Mouse (Mus musculus) midbrain, embryonic 10.5 days (tissue): ENCODE results near the gene Faf2. TPM values are rescaled to one million over a fixed set of nuclear protein-coding genes. Genes with fewer than 3 reads are reported as not detected.
"Not testable (repeated sequence)": the region's sequence is repeated elsewhere in the genome, so short reads cannot be mapped to it uniquely, and the experiment has no call there.

Experiments
- DNase-seq: peaks from one replicate; pipeline ENCODE4 v3.0.0-alpha.2; 2017; ENCODE audit warnings: low spot score
- H3K27ac ChIP-seq: fragments of 300-500 bp; sonication (generic); replicated peaks from 2 replicates; pipeline ENCODE4 v1.5.1; 2016; ENCODE audit warnings: mild to moderate bottlenecking
- H3K27me3 ChIP-seq: fragments of 300-500 bp; sonication (generic); 2 replicates; pipeline ENCODE4 v1.6.1; 2016; ENCODE audit warnings: low read depth, mild to moderate bottlenecking; ENCODE audit not compliant: poor library complexity, severe bottlenecking
- H3K36me3 ChIP-seq: fragments of 300-500 bp; sonication (generic); 2 replicates; pipeline ENCODE4 v1.6.1; 2016; ENCODE audit warnings: mild to moderate bottlenecking, moderate library complexity
- H3K4me1 ChIP-seq: fragments of 300-500 bp; sonication (generic); 2 replicates; pipeline ENCODE4 v1.6.1; 2016
- H3K4me3 ChIP-seq: fragments of 300-500 bp; sonication (generic); 2 replicates; pipeline ENCODE4 v1.5.1; 2016; ENCODE audit warnings: mild to moderate bottlenecking, moderate library complexity
- H3K9me3 ChIP-seq: fragments of 300-500 bp; sonication (generic); replicated peaks from 2 replicates; pipeline ENCODE4 v1.6.1; 2016; ENCODE audit warnings: mild to moderate bottlenecking
- WGBS: fragments of 180-500 bp; shearing (Covaris S2); methylation state at CpG from one replicate; pipeline ENCODE4 v1.1.7; 2016; 5-methylcytosine and 5-hydroxymethylcytosine counted together
- polyA plus RNA-seq: library from polyadenylated mRNA; unstranded; fragments of >200 nt; fragmentation: Nextera tagmentation; extraction: Ambion mirVana; gene quantifications from 2 replicates; pipeline ENCODE4 v1.2.1, GENCODE M21; 2016

Gene Faf2
- polyA plus RNA-seq, 1 experiment from 2014 or later = 89.7 TPM

DNA sequence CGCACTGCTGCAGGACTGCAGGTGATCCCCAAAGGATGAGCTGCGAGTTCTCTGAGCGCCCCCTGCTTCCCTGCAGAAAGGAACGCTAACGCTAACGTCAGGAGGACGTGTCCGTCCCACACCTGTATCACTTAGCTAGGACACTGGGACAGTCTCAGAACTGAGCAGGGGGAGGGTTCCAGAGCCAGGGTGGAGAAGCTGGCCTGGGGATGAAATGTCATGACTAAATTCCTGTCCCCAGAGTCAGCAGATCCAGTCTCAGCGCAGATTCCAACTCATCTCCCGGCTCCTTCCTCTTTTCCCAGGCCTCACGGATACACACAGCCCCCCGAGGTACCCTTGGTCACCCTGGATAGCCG is 11.0 kb upstream of the Faf2 start:
- H3K36me3 ChIP-seq = no peaks in the 10 kb centered on the region
- peak overlapping the region; percentile 61 for H3K27ac ChIP-seq
- no peaks in the 10 kb centered on the region for H3K9me3 ChIP-seq
- H3K27me3 ChIP-seq = peaks cover 51% of the 10 kb centered on the region
- DNase-seq = no peak
- peak overlapping the region; percentile 65 for H3K4me3 ChIP-seq
- peaks cover 28% of the 10 kb centered on the region for H3K4me1 ChIP-seq
- 4% methylated on average over 13 of the region's 13 CpGs for WGBS

DNA sequence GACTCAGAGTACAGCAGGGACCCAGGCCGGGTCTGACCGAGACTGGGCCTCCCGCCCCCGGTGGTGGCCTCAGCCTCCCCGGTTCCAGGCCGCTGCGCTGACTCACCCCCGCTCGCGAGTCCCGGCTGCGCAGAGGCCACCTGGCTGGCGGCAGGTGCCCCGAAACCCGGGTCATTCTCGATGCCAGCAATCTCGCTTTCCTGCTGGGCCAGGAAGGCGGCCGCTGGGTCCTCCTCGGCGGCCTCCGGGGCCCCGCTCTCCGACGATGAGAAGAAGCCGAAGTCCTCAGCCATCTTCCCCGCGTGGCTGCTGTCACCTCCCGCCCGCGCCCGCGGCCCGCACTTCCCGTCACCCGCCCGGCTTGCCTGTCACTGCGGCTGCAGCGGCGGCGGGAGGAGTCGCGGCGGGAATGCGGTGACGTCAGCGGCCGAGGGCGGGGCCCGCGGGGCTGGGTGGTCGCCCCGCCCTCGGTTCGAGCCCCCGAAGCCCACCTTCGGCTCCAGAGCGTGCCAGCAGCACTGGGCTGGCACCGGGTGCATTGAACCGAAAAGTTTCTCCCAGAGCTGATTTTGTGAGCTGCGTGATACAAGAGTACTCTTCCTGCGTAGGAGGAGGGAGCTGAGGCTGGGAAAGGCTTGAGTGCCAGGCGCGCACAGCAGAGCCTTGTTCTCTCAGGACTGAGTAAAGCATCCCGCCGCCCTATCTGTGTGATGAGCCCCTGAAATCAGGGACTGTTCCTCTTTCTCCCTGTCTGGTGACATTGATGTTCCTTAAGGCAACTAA is 10.4 kb upstream of the Faf2 start, which contains the start of gene Cltb:
Gene Cltb (minus strand): TSS at position 373 of the 783 bp plus-strand sequence.
- DNase-seq = peak; percentile 85
- peaks cover 28% of the 10 kb centered on the region for H3K4me1 ChIP-seq
- peak within 1 kb of the TSS; percentile 65 for H3K4me3 ChIP-seq
- no peaks in the 10 kb centered on the region for H3K9me3 ChIP-seq
- H3K36me3 ChIP-seq = no peaks in the 10 kb centered on the region
- peak within 1 kb of the TSS; percentile 61 for H3K27ac ChIP-seq
- H3K27me3 ChIP-seq = peaks cover 45% of the 10 kb centered on the region
- WGBS = under 1% methylated on average over 66 of the region's 66 CpGs

DNA sequence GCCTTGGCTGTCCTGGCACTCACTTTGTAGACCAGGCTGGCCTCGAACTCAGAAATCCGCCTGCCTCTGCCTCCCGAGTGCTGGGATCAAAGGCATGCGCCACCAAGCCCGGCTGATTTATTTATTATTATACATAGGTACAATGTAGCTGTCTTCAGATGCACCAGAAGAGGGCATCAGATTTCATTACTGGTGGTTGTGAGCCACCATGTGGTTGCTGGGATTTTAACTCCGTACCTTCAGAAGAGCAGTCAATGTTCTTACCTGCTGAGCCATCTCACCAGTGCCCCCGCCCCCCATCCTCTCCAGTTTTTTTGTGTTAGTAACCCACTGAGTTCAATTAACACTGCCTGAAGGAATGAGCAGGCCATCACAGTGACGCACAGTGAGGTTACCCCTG is 8.4 kb upstream of the Faf2 start:
- Histone ChIP-seq H3K4me1 (peaks cover 28% of the 10 kb centered on the region), H3K27me3 (peaks cover 29% of the 10 kb centered on the region)
- DNase-seq, H3K9me3 ChIP-seq, H3K36me3 ChIP-seq, H3K27ac ChIP-seq, H3K4me3 ChIP-seq: not testable (repeated sequence)
- WGBS = 90% methylated on average over 8 of the region's 8 CpGs

DNA sequence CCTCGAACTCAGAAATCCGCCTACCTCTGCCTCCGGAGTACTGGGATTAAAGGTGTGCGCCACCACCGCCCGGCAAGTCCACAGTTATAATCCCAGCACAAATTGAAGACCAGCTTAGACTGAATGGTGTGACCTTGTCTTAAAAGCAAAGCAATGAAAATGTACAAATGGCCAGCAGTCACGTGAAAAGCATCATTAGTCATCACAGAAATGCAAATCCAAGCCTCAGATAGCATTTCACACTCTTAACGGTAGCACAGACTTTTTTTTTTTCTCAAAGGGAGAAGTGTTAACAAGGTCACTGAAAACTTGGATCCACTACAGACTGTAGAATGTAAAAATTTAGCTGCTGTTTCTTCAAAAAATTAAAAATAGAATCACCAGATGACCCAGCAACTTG is 5.3 kb upstream of the Faf2 start:
- H3K4me3 ChIP-seq = no peak overlapping the region
- H3K27ac ChIP-seq = no peak overlapping the region
- H3K4me1 ChIP-seq = peaks cover 5% of the 10 kb centered on the region
- no peaks in the 10 kb centered on the region for H3K36me3 ChIP-seq
- 83% methylated on average over 8 of the region's 8 CpGs for WGBS
- no peaks in the 10 kb centered on the region for H3K27me3 ChIP-seq
- no peak for DNase-seq
- H3K9me3 ChIP-seq = no peaks in the 10 kb centered on the region

DNA sequence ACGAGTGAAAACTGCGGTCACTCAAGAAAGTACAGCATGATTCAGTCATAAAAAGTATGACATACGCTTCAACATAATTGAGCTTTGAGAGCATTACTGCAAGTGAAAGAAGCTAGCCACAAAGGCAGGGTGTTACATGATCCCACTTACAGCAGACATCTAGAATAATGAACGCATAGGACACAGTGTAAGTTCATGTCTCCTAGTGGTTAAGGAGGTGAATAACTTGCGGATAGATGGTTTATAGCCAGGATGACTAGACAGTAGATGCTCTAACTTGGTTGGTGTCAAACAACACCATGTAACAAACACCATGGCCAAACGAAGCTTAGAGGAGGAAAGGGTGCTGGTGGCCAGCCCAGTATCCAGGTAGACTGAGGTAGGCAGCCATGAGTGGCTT is 4.6 kb upstream of the Faf2 start:
- Histone ChIP-seq H3K36me3 (no peaks in the 10 kb centered on the region), H3K27me3 (no peaks in the 10 kb centered on the region), H3K27ac (no peak overlapping the region), H3K4me1 (no peaks in the 10 kb centered on the region), H3K4me3 (no peak overlapping the region), H3K9me3 (no peaks in the 10 kb centered on the region)
- no peak for DNase-seq
- WGBS = 75% methylated on average over 6 of the region's 6 CpGs

DNA sequence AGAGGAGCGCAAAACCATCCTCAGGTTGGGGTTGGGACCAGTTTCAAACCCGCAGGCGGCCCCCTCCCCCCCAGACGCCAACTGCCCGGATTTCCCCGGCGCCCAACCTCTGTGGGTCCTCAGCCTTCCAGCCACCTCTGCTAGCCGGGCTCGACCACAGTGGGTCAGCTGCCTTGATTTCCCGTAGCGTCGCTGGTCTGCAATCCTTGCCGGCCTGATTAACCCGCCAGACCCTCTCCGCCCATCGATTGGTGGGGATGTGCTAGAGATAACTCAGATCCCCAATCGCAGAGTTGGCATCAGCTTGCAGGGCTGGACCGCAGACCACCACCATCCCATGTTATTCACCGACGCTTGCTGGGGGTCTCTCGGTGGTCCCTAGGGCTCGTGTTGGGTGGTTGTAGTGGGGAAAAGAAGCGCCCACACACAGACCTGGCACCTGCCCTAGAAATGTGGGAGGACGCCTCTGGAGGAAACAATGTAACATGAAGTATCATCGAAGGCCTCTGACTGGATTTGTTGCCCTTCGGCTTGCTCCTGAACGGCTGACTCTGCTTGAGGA is 457 bp downstream of the Faf2 start:
- no peak for DNase-seq

DNA sequence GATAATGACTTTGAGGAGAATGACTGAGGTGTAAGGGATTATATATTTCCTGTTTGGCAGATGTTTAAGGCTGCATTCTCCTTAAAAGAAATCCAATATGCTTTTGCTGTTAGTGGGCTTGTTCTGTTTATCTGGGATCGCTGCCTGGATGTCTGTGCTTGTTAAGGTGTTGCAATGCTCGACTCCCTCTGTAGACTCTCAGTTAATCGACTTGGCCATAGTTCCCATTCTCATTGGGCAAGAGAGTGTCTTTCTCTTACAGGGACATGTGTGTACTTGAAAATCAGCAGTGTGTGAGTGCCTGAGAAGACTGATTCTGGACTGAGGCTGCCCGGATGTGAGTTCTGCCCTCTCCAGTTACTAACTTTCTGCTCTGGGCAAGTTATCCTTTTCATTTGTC is 7.5 kb downstream of the Faf2 start:
- peaks cover 73% of the 10 kb centered on the region for H3K36me3 ChIP-seq
- WGBS = 89% methylated on average over 4 of the region's 4 CpGs

More for the DNA sequence above, 457 bp downstream of the Faf2 start:
- WGBS = 3% methylated on average over 27 of the region's 27 CpGs
- Histone ChIP-seq H3K4me3 (peak overlapping the region; percentile 97), H3K36me3 (peaks cover 25% of the 10 kb centered on the region), H3K9me3 (no peaks in the 10 kb centered on the region), H3K27ac (peak overlapping the region; percentile 98), H3K27me3 (no peaks in the 10 kb centered on the region), H3K4me1 (peaks cover 24% of the 10 kb centered on the region)

DNA sequence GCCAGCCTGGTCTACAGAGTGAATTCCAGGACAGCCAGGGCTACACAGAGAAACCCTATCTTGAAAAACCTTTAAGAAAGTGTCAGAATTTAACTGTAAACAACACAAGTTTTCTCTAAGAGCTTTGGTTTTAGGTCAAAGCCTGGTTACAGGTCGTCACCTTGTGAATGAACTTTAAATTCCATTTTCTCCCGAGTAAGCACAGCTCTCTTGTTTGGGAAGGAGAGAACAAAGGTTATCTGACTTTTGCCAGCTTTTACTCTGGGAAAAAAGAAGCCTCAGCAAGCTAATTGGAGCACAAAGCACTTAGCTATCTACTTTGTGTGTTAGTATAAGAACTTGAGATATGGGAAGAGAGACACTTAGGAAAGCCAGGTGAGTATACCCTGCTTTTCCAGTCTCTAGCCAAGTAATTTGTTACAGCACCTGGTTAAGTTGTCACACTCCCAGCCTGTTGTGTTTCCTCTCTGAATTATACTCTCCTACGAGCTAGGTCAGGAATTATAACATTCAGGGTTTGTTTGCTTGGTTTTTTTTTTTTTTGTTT is 11.2 kb downstream of the Faf2 start:
- Histone ChIP-seq H3K27ac (no peak overlapping the region), H3K36me3 (peaks cover 77% of the 10 kb centered on the region)
- DNase-seq = no peak

More for the DNA sequence above, 7.5 kb downstream of the Faf2 start:
- Histone ChIP-seq H3K27me3 (no peaks in the 10 kb centered on the region), H3K4me3 (no peak overlapping the region), H3K9me3 (no peaks in the 10 kb centered on the region), H3K27ac (no peak overlapping the region), H3K4me1 (0 out of 2 replicates have a peak, but pooled peaks cover 5% of the 10 kb centered on the region)
- DNase-seq = no peak

DNA sequence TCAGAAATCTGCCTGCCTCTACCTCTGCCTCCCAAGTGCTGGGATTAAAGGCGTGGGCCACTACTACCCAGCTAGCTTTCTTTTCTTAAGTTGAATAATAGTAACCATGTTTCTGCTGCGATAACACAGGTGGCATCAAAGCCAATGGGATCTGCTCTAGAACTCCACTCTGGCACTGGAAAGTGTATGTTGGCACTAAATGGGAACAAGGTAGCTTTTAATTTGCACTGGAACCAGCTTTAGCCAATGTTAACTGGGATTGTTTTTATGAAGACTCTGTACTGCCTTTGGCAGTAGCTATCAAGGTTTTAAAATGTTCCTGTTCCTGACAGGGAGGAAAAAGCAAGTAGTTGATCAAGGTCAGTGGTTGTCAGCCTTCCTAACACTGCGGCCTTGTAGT is 13.4 kb downstream of the Faf2 start:
- DNase-seq = no peak
- WGBS = 94% methylated on average over 3 of the region's 3 CpGs
- H3K27me3 ChIP-seq = no peaks in the 10 kb centered on the region
- no peaks in the 10 kb centered on the region for H3K9me3 ChIP-seq
- no peak overlapping the region for H3K27ac ChIP-seq
- no peaks in the 10 kb centered on the region for H3K4me1 ChIP-seq
- peaks cover 90% of the 10 kb centered on the region for H3K36me3 ChIP-seq
- no peak overlapping the region for H3K4me3 ChIP-seq

More for the DNA sequence above, 11.2 kb downstream of the Faf2 start:
- no peaks in the 10 kb centered on the region for H3K4me1 ChIP-seq
- no peaks in the 10 kb centered on the region for H3K9me3 ChIP-seq
- H3K4me3 ChIP-seq = no peak overlapping the region
- WGBS = 84% methylated on average over 3 of the region's 3 CpGs
- no peaks in the 10 kb centered on the region for H3K27me3 ChIP-seq

DNA sequence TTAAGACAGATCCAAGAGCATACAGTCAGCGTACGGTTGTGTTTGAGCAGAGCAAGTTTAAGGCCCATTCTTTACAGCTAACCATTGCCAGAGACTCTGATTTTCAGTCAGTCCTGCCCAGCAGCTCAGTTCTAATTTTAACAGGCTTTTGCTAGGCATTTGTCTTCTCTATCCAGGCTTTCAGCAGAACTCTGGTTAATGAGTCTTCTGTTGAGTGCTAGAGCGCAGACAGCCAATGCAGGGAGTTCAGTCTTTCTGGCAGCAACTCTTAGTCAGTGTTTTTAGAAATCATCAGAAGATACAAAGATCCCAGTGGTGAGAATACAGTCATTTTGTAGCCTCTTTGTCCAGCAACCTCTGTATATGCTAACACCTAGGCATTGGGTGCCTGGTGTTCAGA is 28.9 kb downstream of the Faf2 start:
- Histone ChIP-seq H3K27ac (no peak overlapping the region), H3K27me3 (no peaks in the 10 kb centered on the region), H3K9me3 (no peaks in the 10 kb centered on the region), H3K36me3 (peaks cover 100% of the 10 kb centered on the region), H3K4me3 (no peak overlapping the region), H3K4me1 (no peaks in the 10 kb centered on the region)
- no peak for DNase-seq
- whole genome bisulfite sequencing = 97% methylated on average over 3 of the region's 3 CpGs

DNA sequence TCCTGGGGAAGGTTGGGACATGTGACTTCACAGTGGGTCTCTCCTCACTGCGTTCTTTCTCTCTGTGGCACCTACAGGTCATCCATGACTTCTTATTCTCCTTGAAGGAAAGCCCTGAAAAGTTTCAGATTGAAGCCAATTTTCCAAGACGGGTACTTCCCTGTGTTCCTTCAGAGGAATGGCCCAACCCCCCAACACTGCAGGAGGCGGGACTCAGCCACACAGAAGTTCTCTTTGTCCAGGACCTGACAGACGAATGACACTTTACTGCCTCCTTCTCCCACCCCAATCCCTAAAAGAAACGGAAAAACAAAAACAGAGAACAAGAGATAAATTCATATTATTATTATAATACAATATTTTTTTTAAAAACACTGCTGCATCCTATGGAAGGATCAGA is 39.3 kb downstream of the Faf2 start:
- Histone ChIP-seq H3K4me3 (no peak overlapping the region), H3K27ac (no peak overlapping the region), H3K27me3 (no peaks in the 10 kb centered on the region), H3K4me1 (no peaks in the 10 kb centered on the region), H3K36me3 (peaks cover 97% of the 10 kb centered on the region), H3K9me3 (no peaks in the 10 kb centered on the region)
- DNase-seq = no peak
- WGBS = 70% methylated on average over 5 of the region's 5 CpGs

DNA sequence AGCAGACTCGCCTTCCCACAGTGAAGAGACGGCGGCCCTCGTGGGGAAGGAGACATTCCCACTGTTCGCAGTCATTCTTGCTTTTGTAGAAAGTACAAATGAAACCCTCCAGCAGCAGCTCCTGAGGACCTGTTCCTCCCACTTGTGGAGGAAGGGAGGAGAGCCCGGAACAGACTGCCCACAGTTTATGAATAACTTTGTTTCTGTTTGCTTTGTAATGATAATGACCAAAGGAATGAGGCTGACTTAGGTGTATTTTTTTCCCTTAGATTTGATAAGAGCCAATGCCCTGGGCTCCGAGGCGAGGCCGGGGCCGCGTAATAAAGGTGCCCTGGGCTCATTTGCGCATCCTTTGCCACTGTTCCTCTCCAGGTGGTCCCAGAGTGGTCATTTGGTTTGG is 39.8 kb downstream of the Faf2 start:
- Histone ChIP-seq H3K27ac (no peak overlapping the region), H3K27me3 (no peaks in the 10 kb centered on the region), H3K36me3 (peaks cover 96% of the 10 kb centered on the region), H3K4me1 (no peaks in the 10 kb centered on the region), H3K4me3 (no peak overlapping the region), H3K9me3 (no peaks in the 10 kb centered on the region)
- WGBS = 94% methylated on average over 12 of the region's 12 CpGs
- DNase-seq = no peak

DNA sequence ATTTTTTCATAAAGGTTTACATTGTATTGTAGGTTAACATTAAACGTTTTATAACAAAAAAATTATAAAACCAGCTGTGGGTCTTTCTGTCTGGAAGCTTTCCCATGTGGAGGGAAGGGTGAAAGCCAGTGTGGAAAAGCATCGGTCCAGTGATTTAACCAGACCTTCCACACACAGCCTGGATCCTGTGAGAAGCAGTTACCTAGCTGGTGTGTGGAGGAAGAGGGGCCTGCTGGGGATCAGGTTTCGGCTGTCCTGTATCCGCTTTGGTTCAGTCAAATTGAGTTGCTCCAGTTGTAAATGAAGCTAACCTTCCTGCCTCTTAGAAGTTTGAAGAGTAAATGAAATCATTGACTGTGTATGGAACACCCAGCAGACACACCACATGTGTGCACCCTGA is 42.4 kb downstream of the Faf2 start:
- no peak overlapping the region for H3K4me3 ChIP-seq
- H3K27ac ChIP-seq = no peak overlapping the region
- H3K9me3 ChIP-seq = 0 out of 2 replicates have a peak, but pooled peaks cover 3% of the 10 kb centered on the region
- no peaks in the 10 kb centered on the region for H3K27me3 ChIP-seq
- DNase-seq = no peak
- H3K36me3 ChIP-seq = peaks cover 92% of the 10 kb centered on the region
- 92% methylated on average over 4 of the region's 4 CpGs for WGBS
- H3K4me1 ChIP-seq = no peaks in the 10 kb centered on the region
